Mouse (Mus musculus): ENCODE measurements around the gene Fam170b.

The Fam170b gene

GRCm38 (mm10) chr14:32833847-32834246 is at the start of gene Fam170b:
Fam170b (plus strand) TSS chr14:32833962.
- DNase-seq (ENCODE audit: low spot score in 2 of 2) = no peak

GRCm38 (mm10) chr14:32784130-32784747 is 49.5 kb upstream of the Fam170b start:
- no peak for DNase-seq (ENCODE audit: low spot score in 2 of 2)

GRCm38 (mm10) chr14:32784748-32785134 is 49.0 kb upstream of the Fam170b start:
- no peak for DNase-seq (ENCODE audit: low spot score in 2 of 2)

GRCm38 (mm10) chr14:32785556-32786130 is 48.1 kb upstream of the Fam170b start, which contains the start of gene Tmem273:
Tmem273 (plus strand) TSS chr14:32785963.
- no peak for DNase-seq (ENCODE audit: low spot score in 2 of 2)

GRCm38 (mm10) chr14:32787691-32788090 is 46.1 kb upstream of the Fam170b start:
- no peak for DNase-seq (ENCODE audit: low spot score in 2 of 2)

DNA sequence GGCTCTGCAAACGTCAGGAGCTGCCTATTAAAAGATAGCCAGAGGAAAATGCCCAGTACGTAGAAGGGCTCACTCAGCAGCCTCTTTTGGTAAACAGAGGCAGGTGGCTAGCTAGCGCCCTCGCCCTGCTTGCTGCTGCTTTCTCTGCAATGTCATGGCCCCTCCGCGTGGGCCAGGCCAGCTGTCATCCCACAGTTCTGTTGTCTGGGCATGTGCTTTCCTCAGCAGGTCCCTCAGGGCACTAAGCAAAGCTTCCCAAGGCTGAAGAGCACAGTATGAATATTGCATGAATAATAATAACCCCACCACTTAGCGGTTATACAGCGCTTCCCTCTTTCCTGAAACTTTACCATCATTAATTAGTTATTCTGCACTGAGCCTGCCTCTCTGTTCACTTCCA is 37.4 kb upstream of the Fam170b start:
- no peak for DNase-seq (ENCODE audit: low spot score in 2 of 2)

GRCm38 (mm10) chr14:32797803-32798202 is 36.0 kb upstream of the Fam170b start:
- DNase-seq (ENCODE audit: low spot score in 2 of 2) = no peak

DNA sequence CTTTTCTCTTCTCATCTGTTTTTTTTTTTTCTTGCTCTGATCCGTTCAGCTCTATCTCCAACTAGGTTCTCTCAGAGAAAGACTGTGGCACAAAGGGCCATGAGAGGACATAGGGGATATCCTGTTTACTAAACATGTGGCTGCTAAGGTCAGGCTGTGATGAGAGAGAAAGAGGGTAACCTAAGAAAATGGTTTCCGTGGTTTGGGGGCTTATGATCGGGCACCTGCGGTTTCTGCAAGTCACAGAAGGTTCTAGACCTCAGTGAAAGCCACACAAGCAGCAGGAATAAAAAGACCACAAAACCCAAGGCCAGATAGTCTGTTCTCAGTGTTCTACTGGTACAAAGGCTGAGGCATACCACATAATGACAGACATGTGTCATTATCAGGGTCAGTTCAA is 35.4 kb upstream of the Fam170b start:
- no peak for DNase-seq (ENCODE audit: low spot score in 2 of 2)

DNA sequence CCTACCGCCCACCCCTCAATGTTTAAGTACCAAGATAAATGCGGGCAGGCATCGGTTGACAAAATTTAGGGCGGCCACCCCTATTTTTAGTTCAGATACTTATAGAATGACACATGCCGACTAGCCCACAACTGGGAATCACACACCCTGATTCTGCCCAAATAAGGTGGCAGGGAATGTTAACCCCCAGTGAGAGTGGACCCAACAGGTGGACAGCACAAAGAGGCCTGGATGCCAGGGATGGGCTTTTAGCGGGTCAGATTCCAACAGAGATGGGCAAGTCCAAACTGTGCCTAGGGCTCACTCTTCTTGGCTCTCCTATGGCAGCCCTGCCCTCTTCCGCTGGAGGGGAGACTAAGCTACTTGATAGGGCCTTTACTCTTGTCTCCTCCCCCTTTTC is 33.7 kb upstream of the Fam170b start:
- DNase-seq (ENCODE audit: low spot score in 2 of 2) = no peak

GRCm38 (mm10) chr14:32801016-32801661 is 32.6 kb upstream of the Fam170b start:
- DNase-seq (ENCODE audit: low spot score in 2 of 2) = no peak

DNA sequence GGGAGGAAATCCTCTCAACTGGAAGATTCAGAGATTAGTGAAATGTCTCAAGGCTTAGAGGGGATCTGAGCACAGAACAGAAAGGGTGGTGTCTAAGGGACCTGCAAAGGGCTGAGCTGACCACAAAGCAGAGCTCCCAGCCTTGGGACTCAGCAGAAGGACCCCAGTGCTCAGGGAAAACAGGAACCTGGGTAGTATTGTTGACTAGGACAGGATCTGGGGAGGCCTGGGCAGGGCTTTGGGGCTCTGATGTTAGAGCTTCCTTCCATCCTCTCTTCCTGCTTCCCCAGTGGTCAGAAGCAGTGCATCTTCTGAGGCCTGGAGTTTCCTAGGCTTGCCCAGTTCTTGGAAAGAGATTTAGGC is 32.1 kb upstream of the Fam170b start:
- no peak for DNase-seq (ENCODE audit: low spot score in 2 of 2)

DNA sequence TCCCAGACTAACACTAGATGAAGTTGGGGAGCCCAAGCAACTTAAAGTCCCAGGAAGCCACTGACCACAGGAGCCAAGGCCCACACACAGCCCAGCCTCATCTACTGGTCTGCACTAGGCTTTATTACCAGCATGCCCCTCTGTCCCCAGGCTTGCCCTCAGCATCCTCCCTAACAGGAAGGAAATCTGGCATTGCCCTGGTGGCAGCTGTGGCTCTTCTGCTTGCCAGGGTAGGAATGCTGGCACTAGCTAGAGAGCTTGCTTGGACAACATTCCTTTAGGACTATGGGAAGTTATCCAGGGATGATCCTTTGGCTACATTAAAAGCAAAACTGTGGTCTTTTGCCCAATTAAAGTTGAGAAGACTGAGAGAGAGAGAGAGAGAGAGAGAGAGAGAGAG is 23.7 kb upstream of the Fam170b start:
- no peak for DNase-seq (ENCODE audit: low spot score in 2 of 2)

- no peak for DNase-seq (ENCODE audit: low spot score in 2 of 2)
These were observed 21.3 kb upstream of the Fam170b start for GRCm38 (mm10) chr14:32812429-32812828.

GRCm38 (mm10) chr14:32814961-32815360 is 18.8 kb upstream of the Fam170b start:
- DNase-seq (ENCODE audit: low spot score in 2 of 2) = no peak

DNA sequence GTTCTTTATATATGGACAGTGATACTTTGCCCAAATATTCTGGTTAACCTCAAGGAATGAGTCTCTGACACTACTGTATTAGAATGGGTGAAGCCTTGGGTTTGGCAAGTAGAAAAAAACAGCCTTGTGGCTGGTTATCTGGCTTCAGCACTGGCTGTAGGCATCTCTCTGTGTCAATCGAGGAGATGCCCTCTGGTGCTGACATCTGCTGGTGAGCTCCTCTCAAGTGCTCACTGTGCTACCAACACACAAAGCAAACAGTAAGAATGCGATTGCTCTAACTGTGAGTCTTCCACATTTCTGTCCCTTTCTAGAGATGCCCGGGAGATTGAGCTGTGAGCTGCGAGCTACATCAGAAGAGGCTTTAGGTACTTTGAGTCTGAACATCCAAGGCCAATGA is 17.2 kb upstream of the Fam170b start:
- no peak for DNase-seq (ENCODE audit: low spot score in 2 of 2)

GRCm38 (mm10) chr14:32817258-32817657 is 16.5 kb upstream of the Fam170b start:
- DNase-seq (ENCODE audit: low spot score in 2 of 2) = no peak

DNA sequence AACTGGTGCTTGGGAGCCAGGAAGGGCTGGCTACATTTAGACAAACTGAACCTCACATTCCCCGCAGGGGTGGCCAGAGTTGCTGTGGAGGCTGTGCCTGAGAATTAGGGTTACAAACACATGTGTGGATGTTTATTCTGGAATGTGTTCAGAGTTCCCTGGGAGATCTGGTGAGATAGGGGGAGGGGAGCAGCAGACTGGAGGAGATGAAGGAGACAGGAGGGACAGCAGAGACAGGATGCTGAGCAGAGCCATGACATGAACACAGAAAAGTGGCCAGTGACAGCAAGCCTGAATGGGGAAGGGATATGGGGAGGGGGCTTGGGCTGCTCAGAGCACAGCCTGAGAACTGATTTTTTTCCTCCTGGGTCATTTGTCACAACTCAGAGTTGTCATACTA is 14.5 kb upstream of the Fam170b start:
- DNase-seq (ENCODE audit: low spot score in 2 of 2) = no peak

GRCm38 (mm10) chr14:32822812-32823211 is 10.9 kb upstream of the Fam170b start:
- no peak for DNase-seq (ENCODE audit: low spot score in 2 of 2)

- no peak for DNase-seq (ENCODE audit: low spot score in 2 of 2)
These were observed 9.9 kb upstream of the Fam170b start for GRCm38 (mm10) chr14:32823861-32824260.

GRCm38 (mm10) chr14:32824267-32825150 is 9.3 kb upstream of the Fam170b start:
- DNase-seq (ENCODE audit: low spot score in 2 of 2) = no peak

DNA sequence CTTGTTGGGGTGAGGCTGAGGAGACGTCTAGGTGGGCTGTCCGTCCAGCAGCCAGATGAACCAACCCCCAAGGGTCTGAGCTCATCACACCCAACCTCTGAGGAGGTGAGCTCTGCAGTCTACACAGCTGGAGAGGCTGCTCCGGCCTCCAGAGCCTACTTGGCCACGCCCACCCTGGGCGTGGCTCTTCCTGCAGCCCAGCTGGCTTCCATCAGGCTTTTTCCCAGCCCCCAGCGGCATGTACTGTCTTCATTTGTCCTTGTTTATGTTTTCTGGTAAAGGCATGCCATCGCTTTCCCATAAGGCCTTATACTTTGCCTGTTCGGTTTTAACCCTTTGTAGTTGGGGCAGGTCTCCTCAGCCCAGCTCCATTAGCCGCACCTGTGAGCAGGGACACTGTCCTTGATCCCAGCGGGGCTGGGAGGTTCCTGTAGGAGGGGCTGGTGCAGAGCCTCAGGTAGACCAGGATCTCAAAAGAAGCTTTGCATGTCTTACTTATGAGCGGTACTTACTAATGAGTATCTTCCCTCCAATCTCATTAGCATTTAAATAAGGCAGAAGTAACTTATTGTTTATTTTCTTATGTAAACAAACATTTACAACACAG is 8.2 kb upstream of the Fam170b start:
- DNase-seq (ENCODE audit: low spot score in 2 of 2) = no peak

- no peak for DNase-seq (ENCODE audit: low spot score in 2 of 2)
These were observed 6.6 kb upstream of the Fam170b start for GRCm38 (mm10) chr14:32827165-32827564.

All from frontal cortex, postnatal 14 days (tissue).